Mouse (Mus musculus) ovary, postnatal 14 days (tissue): ENCODE measurements at regions not wholly inside any gene's neighbourhood (a gene's known extent, or its start where the extent isn't known, plus 50 kb on each side); places are given as distances from the start of the nearest gene placed in this dataset.
A peak's percentile ranks its signal among the peaks of the same experiment; 100 is the strongest.

Experiments used
- DNase-seq: peaks from one replicate; pipeline ENCODE4 v3.0.0; 2022; ENCODE audit warnings: low spot score

DNA sequence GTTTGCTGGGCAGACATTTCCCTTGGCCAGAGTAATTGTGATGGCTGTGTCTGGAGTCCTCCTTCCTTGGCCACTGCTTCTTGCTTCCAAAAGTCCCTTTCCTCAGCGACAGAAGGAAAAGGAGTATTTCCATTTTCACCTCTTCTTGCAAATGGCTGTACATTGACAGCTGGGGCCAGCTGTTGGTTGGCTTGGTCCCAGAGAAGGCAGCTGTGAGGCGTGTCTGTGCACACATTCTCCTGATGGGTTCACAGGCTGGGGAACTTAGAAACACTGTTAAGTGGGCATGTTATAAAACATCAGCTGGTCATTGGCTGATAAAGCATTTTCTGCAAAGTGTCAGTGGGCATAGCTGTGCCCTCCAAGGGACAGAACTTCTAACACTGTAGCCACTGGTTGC, 290.4 kb upstream of the Trpc7 start:
- DNase-seq, result peak; percentile 6

DNA sequence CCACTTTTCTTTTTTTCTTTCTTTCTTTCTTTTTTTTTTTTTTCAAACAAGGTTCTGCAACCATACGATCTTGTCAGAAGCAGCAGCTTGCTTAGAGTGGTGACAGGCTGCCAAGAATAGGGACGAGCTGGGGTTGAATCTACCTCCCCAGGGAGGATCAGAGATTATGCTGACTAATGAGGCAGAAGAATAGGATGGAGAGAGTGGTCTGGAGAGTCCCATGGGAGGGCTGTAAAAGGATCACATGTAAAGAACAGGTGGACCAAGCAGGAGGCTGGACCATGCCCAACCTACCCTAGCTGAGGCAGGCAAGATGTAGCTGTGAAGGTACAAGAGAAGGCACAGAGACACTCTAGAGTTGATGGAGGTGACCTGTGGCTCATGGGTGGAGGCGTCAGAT, 274.4 kb upstream of the Trpc7 start:
- no peak for DNase-seq

DNA sequence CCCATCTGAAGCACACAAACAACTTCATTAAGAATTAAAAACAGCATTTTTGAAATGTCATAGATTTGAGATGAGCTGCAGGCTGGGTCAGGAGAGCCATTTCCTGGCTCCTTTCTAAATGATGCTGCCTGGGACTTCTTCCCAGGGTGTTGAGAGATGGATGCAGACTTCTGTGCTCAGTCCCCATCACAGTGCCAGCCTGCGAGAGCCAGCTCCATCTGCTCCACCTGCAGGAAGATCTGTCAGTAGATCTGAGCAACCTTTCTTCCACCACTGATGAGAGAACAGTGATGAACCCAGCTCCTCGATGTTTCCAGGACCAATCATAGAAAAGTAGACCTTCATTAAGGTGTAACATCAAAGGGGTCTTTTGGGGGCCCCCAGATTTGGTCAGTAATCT, 273.8 kb upstream of the Trpc7 start:
- no peak for DNase-seq

DNA sequence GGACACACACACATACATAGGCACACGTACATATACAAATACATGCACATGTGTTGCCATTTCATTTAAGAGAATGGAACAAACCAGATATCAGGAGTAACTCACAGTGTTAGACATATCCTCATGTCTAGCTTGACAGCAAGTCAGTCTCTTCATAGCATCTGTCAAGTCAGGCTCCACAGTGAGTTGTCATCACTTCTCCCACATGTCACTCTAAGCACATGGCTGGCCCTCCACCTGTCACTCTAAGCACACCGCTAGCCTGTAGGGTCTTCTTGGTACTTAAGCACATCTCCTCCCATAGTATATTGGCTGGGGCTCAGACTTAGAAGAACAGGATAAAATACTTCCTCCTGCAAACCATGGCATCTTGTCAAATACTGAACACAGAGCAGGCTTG, 269.6 kb upstream of the Trpc7 start:
- DNase-seq, result no peak

DNA sequence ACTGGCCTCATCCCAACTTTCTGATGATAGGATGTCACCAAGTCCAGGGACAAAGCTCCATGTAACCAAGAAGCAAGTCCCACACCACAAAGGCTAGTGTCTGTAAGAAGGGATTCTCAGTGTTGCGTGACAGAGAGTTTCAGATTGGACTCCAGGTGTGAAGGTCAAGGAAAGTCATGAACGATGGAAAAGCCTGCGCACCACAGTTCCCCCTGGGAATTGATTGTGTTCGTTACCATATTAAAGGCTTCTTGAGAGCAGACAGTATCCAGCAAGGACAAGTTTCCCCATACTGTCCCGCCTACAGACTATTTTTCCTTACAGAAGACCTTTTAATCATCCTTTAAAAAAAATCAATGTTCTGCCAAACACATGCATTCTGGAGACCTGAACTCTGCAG, 257.0 kb upstream of the Trpc7 start:
- DNase-seq, result no peak

DNA sequence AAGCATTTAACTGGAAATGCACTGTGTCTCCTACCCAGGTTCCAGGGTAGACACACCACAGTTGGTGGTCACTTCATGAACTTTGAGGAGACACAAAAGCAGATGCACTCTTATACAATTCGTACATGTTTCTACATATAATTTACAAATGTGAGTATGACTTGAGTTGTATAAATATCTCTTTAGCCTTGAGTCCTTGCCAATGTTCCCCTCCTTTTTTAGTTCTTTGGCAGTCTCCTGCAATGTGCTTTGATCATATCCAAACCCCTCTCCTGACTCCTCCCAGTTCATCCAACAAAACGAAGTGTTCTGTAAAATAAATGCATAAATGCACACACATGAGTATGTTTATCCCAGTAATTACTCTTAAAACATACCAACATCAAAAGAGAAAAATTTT, 251.8 kb upstream of the Trpc7 start:
- DNase-seq, result no peak

DNA sequence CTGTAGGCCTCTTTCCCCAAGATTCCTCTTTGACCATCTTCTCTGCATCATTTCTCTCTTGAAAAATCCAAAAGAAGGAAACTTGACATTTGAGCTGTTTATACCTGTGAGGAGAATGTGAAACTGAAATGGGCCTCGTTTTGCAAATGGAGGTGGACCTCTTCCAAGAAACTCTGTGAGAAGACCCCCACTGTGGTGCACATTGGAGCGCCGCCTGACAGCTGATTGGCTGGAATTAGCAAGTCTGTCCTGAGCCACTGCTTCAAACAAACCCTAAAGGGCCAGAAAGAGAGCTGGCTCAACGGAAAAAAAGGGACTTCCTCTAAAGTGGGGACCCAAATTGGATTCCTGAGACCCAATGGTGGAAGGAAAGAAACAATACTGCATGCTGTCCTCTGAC, 250.9 kb upstream of the Trpc7 start:
- no peak for DNase-seq

DNA sequence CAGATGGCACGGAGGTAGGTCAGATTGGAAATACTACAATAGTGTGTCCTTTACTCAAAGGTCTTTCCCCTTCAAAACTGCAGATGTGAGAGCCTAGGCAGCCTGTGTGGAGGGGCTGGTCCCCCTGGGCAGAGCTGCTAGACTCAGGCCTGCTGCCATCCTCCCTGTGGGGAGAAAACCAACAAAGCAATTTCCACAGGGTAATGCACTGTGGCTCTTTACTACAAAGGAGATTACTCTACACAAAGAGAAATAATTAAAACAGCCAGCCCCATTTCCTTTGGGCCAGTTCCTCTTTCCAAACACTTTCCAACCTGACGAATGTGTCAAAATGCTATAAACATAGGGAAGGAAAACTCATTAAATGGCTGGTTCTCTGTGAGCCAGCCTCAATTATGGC, 250.0 kb upstream of the Trpc7 start:
- no peak for DNase-seq

DNA sequence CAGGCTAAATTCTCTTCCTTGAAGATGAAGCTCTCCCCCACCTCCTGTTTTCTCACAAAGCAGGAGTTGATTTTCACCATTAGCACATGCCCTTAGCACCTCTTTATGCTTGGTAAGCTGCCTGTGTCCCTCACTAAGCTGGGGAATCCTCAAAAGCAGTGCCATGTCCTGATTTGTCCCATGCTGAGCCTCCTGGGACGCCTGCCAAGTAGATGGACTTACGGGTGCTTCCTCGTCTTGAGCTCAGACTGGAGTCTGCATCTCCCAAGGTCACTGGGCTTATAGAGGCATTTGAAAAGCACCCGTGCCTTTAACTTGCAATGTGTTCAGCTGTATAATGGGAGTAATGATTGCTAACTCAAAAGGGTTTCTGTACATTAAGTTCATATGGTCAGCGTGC, 247.1 kb upstream of the Trpc7 start:
- DNase-seq, result no peak

DNA sequence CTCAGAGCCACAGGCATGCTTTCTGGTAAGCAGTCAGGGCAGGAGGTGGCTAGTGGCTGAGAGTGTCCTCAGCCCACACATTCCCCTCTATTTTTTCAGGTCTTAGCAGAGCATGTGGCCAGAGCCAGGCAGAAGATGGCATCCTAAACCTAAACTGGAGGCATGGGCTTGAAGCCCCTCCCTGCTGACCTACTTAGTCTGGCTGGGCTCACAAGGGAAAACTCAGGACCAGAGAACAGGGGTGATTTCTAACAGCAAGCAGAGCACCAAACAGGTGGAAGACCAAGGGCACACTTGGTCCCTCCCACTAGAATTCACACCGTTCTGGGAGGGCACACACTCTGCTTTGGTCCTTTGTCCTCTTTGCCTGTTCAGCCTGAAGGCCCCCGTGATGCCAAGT, 246.6 kb upstream of the Trpc7 start:
- no peak for DNase-seq

DNA sequence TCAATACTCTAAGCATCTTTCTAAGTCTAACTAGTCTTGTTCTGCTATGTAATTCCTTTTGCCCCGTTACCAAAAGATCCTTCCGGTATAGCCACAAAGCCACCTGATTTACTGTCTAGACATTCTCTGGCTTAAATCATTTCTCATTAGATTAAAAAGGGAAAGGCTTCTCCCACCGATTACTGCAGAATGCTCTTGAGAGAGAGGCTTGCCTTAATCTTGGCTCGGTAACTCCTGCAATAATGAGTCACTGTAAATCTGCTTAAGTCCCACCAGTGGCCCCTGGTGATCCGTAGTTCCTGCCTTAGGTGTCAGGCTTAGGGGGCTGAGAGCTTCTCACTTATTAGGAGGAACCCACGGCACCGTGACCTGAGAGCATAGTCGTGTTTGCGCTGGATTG, 220.1 kb upstream of the Trpc7 start:
- no peak for DNase-seq

DNA sequence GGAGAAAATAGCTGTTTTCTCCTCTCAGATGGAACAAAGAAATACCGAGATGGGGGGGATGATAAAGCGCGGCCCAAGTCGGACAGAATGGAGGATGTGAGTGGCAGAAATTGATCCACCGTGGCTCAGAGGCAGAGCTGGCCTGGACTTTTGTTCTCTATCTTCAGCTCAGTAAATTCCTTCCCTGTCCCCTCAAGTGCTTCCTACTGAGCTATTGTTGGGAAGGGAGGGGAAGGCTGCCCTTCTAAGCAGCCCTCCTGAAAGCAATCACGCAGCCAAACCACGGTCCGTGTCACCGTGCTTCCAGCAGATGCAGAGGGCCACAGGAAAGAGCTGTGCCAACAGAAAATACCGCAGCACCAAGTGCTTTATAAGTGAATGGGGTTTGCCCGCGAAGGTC, 212.2 kb upstream of the Trpc7 start:
- DNase-seq, result no peak

DNA sequence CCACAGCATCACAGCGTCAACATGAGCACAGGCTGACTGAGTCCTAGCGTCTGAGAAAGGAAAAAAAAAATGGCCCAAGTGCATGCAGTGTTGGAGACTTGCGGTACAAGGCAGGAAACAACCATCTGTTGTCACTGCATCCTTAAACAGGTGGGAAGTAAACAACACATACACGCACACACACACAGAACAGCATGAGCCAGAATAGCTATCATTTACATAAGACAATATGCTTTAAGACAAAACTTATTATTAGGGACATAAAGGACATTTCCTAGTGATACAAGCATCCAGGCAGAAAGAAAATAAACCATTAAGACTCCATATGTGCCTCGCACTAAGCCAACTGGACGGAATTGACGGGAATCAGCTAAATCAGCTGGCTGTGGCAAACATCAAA, 203.8 kb upstream of the Trpc7 start:
- no peak for DNase-seq

DNA sequence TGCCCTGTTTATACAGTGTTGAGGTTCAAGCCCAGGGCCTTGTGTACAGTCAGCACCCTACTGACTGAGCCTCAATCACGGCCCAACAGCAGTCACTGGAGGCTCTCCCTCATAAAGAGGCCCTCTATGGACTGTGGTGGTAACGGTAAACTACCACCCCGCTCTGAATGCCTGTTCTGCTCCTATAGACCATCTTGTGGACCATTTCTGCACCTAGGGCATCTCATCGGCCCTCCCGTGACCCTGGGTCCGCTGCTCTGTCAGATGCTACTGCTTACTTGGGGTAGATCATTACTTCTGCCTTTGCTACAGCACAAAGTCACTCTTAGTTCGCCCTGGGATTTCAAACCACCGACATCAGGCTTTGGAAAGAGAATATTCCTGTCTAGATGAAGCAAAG, 196.1 kb upstream of the Trpc7 start:
- DNase-seq, result no peak

DNA sequence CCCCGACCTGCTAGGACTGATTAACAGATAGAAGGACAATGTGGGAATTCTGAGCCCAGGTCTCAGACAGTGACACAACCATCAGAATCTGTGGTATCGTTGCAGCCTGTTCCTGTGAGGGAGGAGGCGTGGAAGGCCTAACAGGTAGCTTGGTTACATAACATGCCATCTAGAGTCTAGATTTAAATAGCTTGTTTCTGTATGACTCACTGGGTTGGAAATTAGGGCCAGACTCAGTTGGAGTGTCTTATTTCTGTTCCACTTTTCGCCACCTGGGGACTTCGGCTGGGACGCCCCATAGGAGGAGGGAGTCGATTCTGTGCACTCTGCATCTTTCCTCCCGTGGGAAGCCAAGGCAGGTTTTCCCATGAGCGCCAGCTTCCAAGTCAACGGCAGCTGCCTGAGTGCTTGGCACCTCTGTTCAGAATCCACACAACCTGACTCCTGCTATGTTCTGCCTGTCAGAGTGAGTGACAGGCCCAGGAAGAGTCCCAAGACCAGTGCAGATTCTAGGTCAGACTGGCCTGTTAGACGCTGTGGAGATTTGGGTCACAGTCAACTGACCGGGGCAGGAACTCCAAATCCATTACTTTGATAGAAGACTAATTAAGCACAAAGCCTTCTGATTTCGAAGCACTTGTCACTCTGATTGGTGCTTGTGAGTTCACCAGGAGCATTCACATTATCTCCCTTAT, 193.7 kb upstream of the Trpc7 start:
- DNase-seq, result no peak

DNA sequence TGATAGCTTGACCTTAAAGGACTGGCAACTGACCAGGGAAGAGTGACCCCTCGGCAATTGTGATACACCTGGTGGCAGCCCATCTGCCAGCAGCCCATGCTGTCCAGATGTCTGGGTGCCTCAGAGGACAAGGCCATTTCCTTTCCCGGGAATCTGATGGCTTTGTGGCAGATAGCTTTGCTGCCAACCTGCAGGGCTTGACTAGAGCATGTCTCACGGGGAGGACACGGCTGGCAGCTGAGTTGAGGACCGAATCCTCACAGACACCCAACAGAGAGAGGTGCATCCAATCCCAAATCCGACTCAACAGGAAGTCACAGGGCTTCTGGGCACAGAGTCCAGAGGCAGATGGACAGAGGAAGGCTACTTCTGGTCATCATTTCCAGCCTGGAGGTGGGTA, 192.2 kb upstream of the Trpc7 start:
- DNase-seq, result no peak

DNA sequence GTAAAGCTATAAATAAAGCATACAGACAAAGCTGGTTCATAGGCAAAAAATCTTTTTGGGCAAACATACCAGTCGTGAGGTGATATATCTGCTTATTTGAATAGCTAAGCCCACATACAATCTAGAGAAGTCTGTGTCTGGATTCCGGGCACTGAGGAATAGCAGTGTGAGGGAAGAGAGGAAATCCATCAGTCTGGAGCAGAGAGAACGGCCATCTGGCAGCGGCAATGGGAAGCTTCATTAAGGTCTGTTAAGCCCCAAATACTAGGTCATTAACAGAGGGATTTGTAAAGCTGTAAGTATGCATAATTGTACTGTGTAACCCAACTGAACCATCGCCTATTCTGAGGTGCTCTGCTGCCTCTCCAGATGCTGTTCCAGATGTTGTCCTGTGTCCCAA, 191.6 kb upstream of the Trpc7 start:
- no peak for DNase-seq

DNA sequence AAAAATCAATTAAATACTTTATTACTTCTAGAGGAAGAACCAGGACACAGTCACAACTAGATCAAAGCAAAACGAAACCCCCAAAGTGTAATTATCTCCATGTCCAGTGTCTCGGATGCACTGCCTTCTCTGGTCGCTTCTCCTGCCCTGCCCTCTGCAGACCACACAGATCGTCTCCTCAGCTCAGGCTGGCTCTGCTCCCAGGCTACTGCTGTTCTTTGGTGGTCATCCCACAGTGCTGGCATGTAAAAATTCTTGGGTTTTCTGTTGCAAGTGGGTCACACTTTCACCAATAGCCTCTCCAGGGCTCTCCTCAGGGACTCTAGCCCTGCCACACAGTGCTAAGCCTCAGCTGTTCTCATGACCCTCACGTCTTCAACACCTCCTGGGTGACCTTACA, 188.0 kb upstream of the Trpc7 start:
- no peak for DNase-seq

DNA sequence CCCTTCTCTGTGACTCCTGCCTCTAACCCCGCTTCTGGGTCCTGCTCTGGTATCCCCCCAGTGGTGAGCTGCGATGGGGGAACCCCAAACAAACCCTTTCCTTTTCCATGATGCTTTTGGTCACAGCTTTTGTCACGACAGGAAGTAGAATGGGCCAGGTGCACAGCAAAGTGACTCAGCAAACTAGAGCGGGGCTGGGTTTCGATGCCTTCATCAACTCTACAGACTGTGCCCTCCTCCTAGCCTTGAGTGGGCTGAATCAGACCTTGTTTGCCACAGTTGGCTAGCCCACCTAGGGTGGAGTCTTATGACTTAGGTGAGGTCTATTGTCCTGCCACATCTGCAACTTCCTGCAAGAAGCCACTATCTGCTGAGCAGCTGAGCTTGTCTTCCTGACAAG, 174.7 kb upstream of the Trpc7 start:
- DNase-seq, result no peak

DNA sequence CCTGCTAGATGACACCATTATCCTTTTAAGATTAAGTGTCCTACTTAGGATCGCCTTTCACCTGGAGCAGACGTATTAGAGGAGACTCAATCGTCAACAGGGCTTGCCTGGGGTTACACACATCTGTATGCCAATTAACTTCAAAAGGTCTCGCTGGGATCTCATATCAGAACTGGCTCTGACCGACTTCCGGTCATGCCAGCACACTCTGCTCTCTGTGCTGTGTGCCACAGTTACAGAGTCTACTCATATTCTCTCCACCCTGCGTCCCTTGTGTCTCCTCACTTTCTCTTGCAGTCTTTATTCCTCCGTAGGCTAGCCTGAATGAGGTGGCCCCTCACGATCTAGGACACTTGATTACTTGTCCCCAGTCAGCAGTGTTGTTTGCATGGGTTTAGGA, 165.9 kb upstream of the Trpc7 start:
- DNase-seq, result no peak

DNA sequence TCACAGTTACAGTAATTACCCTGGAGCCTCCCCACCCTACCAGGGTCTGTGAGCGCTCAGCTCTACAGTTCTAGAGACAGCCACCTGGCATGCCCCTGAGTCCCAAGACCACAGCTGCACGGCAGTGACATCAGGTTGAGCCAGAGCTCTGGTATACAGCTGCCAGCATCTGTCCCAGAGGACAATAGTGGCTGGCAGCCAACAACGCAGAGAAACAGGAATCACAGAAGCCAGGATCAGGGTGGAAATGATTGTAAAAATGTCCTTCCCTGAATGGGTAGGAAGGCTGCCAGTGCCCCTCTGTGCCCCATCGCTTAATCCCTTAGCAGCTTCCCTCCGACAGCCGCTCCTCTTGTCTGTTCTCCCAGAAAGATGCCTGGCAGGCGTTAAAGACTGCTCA, 165.3 kb upstream of the Trpc7 start:
- DNase-seq, result no peak

DNA sequence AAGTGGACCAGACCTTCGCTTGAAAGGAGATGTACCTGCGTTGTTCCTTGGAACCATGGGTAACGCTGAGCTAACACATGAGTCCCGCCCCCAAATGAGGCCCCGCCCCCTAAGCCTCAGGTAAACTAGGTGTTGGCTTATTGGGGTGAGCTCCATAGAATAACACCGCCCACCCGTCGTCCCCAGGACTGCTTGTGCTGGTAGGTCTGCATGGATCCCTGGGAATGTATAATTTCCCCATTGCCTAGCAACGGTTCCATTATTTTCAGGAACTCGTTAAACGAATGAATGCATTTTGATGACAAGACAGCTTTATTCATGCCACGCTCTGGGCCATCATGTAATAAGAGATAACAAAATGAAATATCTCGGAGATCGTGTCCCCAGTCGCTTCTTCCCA, 161.0 kb upstream of the Trpc7 start:
- DNase-seq, result no peak

DNA sequence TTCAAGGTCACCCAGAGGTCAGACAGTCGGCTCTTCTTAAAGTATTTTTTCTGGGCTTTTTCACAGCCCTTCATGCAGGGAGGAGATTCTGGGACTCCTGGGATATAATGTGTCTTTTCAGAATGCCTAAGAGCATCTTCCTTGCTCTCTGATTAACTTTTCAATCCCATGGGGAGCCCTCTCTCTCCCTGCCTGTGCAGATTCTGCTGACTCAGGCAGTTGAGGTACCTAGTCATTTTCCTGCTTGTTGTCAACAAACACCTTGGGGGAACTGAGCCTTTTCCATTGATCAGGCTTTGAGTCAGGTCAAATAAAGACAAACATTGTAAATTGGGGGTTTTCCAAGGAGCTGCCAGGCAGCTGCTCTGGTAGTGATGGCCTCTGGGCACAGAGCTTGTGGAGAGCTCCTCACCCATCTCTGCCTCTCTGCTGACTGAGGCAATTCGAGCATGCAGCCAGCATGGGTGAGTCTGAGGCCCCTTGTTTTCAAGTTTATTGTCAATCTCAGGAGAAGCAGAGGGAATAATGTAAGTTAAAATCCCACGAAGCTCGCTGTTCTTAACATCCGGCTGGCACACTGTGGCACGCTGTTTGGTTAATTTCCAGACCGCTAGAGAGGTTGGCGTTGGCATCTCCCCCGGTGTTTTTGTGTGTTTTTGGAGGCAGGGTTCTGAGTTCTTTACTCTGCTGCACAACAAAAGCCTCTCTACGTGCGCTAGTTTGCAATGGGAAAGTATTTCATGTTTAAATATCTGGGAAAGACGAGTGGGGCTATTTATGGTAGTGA, 159.8 kb upstream of the Trpc7 start:
- DNase-seq, result no peak

DNA sequence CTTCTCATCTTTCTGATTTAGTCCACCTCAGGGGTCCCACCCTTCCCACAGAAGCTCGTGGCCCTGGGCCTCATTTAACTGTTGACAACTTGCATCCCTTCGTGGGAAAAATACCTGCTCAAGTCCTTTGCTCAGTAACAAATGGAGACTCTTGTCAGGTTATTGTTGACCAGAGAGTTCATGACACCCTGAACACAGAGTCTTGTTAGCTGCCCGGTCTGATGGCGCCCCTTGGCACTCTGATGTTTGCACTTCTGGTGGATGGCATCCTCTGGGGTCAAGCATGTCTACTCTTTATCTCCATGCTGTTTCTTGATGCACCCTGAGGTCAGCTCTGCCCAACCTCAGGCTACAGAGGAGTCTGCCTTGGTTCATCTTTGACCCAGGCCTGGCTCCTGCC, 157.6 kb upstream of the Trpc7 start:
- DNase-seq, result no peak
